Mouse (Mus musculus): Measurements from ENCODE around the gene Kctd19. TPM values are rescaled to one million over a fixed set of nuclear protein-coding genes. Genes with fewer than 3 reads are reported as not detected.
A peak's percentile ranks its signal among the peaks of the same experiment; 100 is the strongest.

Gene Kctd19
- polyA plus RNA-seq, 2 experiments, result 0.04 TPM; not detected in 1

- Histone ChIP-seq H3K4me3 (replicated peaks; ENCODE audit: low read length) (no peak overlapping the region), H3K36me3 (ENCODE audit: control insufficient read depth, insufficient read depth, low read length) (peaks cover 41% of the 10 kb centered on the region), H3K27me3 (ENCODE audit: control insufficient read depth, insufficient read depth, low read length) (no peaks in the 10 kb centered on the region), H3K27ac (replicated peaks; ENCODE audit: low read depth, low read length) (no peak overlapping the region), H3K9ac (ENCODE audit: low read depth, low read length, severe bottlenecking) (no peak overlapping the region), H3K4me1 (ENCODE audit: control insufficient read depth, insufficient read depth, low read length) (peaks cover 5% of the 10 kb centered on the region; the same call in 1 of the 2 replicates), H3K9me3 (ENCODE audit: control insufficient read depth, low read length) (no peaks in the 10 kb centered on the region), H3K4me2 (replicated peaks; ENCODE audit: low read depth, low read length, severe bottlenecking) (no peak overlapping the region)
- no peak for TF ChIP-seq POLR2A (IDR thresholded peaks at IDR 0.05; ENCODE audit: borderline replicate concordance, extremely low read depth, insufficient read depth, insufficient read length)
- ATAC-seq (ENCODE audit: low FRiP score, low read depth) (no peak), DNase-seq (ENCODE audit: low spot score) (no peak)
- WGBS, result 64% methylated on average over 26 of the region's 26 CpGs
Observed at GRCm38 (mm10) chr8:105355179-105356024, 57.9 kb downstream of the Kctd19 start.

- WGBS, result 75% methylated on average over 4 of the region's 4 CpGs
- DNase-seq (ENCODE audit: low spot score) (no peak), ATAC-seq (ENCODE audit: low FRiP score, low read depth) (no peak)
- no peak overlapping the region for H3K27ac ChIP-seq (replicated peaks; ENCODE audit: low read depth, low read length)
- peaks cover 11% of the 10 kb centered on the region for H3K4me1 ChIP-seq (ENCODE audit: control insufficient read depth, insufficient read depth, low read length)
- H3K4me2 ChIP-seq (replicated peaks; ENCODE audit: low read depth, low read length, severe bottlenecking), result no peak overlapping the region
- H3K36me3 ChIP-seq (ENCODE audit: control insufficient read depth, insufficient read depth, low read length), result peaks cover 41% of the 10 kb centered on the region
- no peak overlapping the region for H3K9ac ChIP-seq (ENCODE audit: low read depth, low read length, severe bottlenecking)
- no peaks in the 10 kb centered on the region for H3K9me3 ChIP-seq (ENCODE audit: control insufficient read depth, low read length)
- no peak for TF ChIP-seq POLR2A (IDR thresholded peaks at IDR 0.05; ENCODE audit: borderline replicate concordance, extremely low read depth, insufficient read depth, insufficient read length)
- no peaks in the 10 kb centered on the region for H3K27me3 ChIP-seq (ENCODE audit: control insufficient read depth, insufficient read depth, low read length)
- H3K4me3 ChIP-seq (replicated peaks; ENCODE audit: low read length), result no peak overlapping the region
Observed at GRCm38 (mm10) chr8:105354549-105354948, 58.8 kb downstream of the Kctd19 start.

- peaks cover 11% of the 10 kb centered on the region for H3K4me1 ChIP-seq (ENCODE audit: control insufficient read depth, insufficient read depth, low read length)
- no peaks in the 10 kb centered on the region for H3K27me3 ChIP-seq (ENCODE audit: control insufficient read depth, insufficient read depth, low read length)
- ATAC-seq (ENCODE audit: low FRiP score, low read depth) (no peak), DNase-seq (ENCODE audit: low spot score) (no peak)
- no peak overlapping the region for H3K27ac ChIP-seq (replicated peaks; ENCODE audit: low read depth, low read length)
- no peak overlapping the region for H3K9ac ChIP-seq (ENCODE audit: low read depth, low read length, severe bottlenecking)
- H3K4me2 ChIP-seq (replicated peaks; ENCODE audit: low read depth, low read length, severe bottlenecking), result no peak overlapping the region
- H3K36me3 ChIP-seq (ENCODE audit: control insufficient read depth, insufficient read depth, low read length), result peaks cover 37% of the 10 kb centered on the region
- H3K9me3 ChIP-seq (ENCODE audit: control insufficient read depth, low read length), result no peaks in the 10 kb centered on the region
- H3K4me3 ChIP-seq (replicated peaks; ENCODE audit: low read length), result no peak overlapping the region
- WGBS, result 61% methylated on average over 8 of the region's 8 CpGs
- TF ChIP-seq POLR2A (IDR thresholded peaks at IDR 0.05; ENCODE audit: borderline replicate concordance, extremely low read depth, insufficient read depth, insufficient read length), result no peak
Observed at GRCm38 (mm10) chr8:105353583-105354135, 59.6 kb downstream of the Kctd19 start.

GRCm38 (mm10) chr8:105350186-105350585 is 63.1 kb downstream of the Kctd19 start:
- H3K27ac ChIP-seq (replicated peaks; ENCODE audit: low read depth, low read length), result no peak overlapping the region
- H3K9me3 ChIP-seq (ENCODE audit: control insufficient read depth, low read length), result no peaks in the 10 kb centered on the region
- WGBS, result 28% methylated on average over 7 of the region's 7 CpGs
- H3K27me3 ChIP-seq (ENCODE audit: control insufficient read depth, insufficient read depth, low read length), result no peaks in the 10 kb centered on the region
- no peak for TF ChIP-seq POLR2A (IDR thresholded peaks at IDR 0.05; ENCODE audit: borderline replicate concordance, extremely low read depth, insufficient read depth, insufficient read length)
- peak overlapping the region; percentile 70 for H3K4me2 ChIP-seq (replicated peaks; ENCODE audit: low read depth, low read length, severe bottlenecking)
- H3K4me3 ChIP-seq (replicated peaks; ENCODE audit: low read length), result peak overlapping the region; percentile 68
- ATAC-seq (ENCODE audit: low FRiP score, low read depth), result no peak
- H3K36me3 ChIP-seq (ENCODE audit: control insufficient read depth, insufficient read depth, low read length), result peaks cover 6% of the 10 kb centered on the region; the same call in 1 of the 2 replicates
- no peak for DNase-seq (ENCODE audit: low spot score)
- H3K4me1 ChIP-seq (ENCODE audit: control insufficient read depth, insufficient read depth, low read length), result peaks cover 21% of the 10 kb centered on the region
- 0 out of 2 replicates have a peak overlapping the region, but pooled peaks have one; percentile 70 for H3K9ac ChIP-seq (ENCODE audit: low read depth, low read length, severe bottlenecking)

- H3K4me1 ChIP-seq (ENCODE audit: control insufficient read depth, insufficient read depth, low read length), result peaks cover 21% of the 10 kb centered on the region
- 0 out of 2 replicates have a peak, but pooled peaks have one; percentile 15 for ATAC-seq (ENCODE audit: low FRiP score, low read depth)
- WGBS, result 2% methylated on average over 18 of the region's 48 CpGs
Observed at GRCm38 (mm10) chr8:105349096-105349771, 64.1 kb downstream of the Kctd19 start.

More at GRCm38 (mm10) chr8:105349096-105349771, 64.1 kb downstream of the Kctd19 start:
- no peak for TF ChIP-seq POLR2A (IDR thresholded peaks at IDR 0.05; ENCODE audit: borderline replicate concordance, extremely low read depth, insufficient read depth, insufficient read length)
- Histone ChIP-seq H3K9ac (ENCODE audit: low read depth, low read length, severe bottlenecking) (peak overlapping the region; percentile 70), H3K36me3 (ENCODE audit: control insufficient read depth, insufficient read depth, low read length) (0 out of 2 replicates have a peak, but pooled peaks cover 4% of the 10 kb centered on the region), H3K9me3 (ENCODE audit: control insufficient read depth, low read length) (no peaks in the 10 kb centered on the region), H3K27ac (replicated peaks; ENCODE audit: low read depth, low read length) (peak overlapping the region; percentile 76), H3K4me2 (replicated peaks; ENCODE audit: low read depth, low read length, severe bottlenecking) (peak overlapping the region; percentile 70), H3K4me3 (replicated peaks; ENCODE audit: low read length) (peak overlapping the region; percentile 68), H3K27me3 (ENCODE audit: control insufficient read depth, insufficient read depth, low read length) (no peaks in the 10 kb centered on the region)
- DNase-seq (ENCODE audit: low spot score), result no peak

All from limb, embryonic 14.5 days (tissue).